Mouse (Mus musculus): ENCODE measurements around the gene Morn1. TPM values are rescaled to one million over a fixed set of nuclear protein-coding genes. Genes with fewer than 3 reads are reported as not detected.

The Morn1 gene
- total and polyA plus RNA-seq, 3 experiments = 3.8 to 8.7 (median 4.0) TPM

GRCm38 (mm10) chr4:155130616-155131015 is 44.2 kb downstream of the Morn1 start:
- Histone ChIP-seq H3K36me3 (replicated peaks in 1 of 2; ENCODE audit: control insufficient read depth in 1 of 2, insufficient read depth in 1 of 2, low read length in 1 of 2) (peaks cover 0 to 66% of the 10 kb centered on the region in 2 experiments), H3K27ac (ENCODE audit: insufficient read depth, low read depth) (no peak overlapping the region), H3K4me1 (ENCODE audit: control insufficient read depth in 1 of 2, insufficient read depth in 2 of 2) (peaks cover 17 to 19% of the 10 kb centered on the region in 2 experiments), H3K27me3 (replicated peaks) (no peaks in the 10 kb centered on the region), H3K9me3 (replicated peaks; ENCODE audit: low read length) (no peaks in the 10 kb centered on the region), H3K4me2 (ENCODE audit: insufficient read depth, low read depth, poor library complexity, severe bottlenecking) (no peak overlapping the region), H3K4me3 (replicated peaks in 1 of 3; ENCODE audit: low read depth in 2 of 3, low read length in 2 of 3, poor library complexity in 1 of 3) (no peak overlapping the region), H3K9ac (ENCODE audit: insufficient read depth, low read depth) (no peak overlapping the region), H3K79me2 (replicated peaks; ENCODE audit: control insufficient read depth, extremely low read depth, insufficient read depth, poor library complexity, severe bottlenecking) (no peaks in the 10 kb centered on the region)
- TF ChIP-seq ELF1 (IDR thresholded peaks at IDR 0.05; ENCODE audit: low read depth, low read length) (no peak), E2F4 (IDR thresholded peaks at IDR 0.05; ENCODE audit: insufficient replicate concordance, low read depth, low read length) (no peak), EP300 (IDR thresholded peaks at IDR 0.05; ENCODE audit: low read length) (no peak), ZKSCAN1 (IDR thresholded peaks at IDR 0.05; ENCODE audit: borderline replicate concordance, low read depth, low read length) (no peak), IRF4 (IDR thresholded peaks at IDR 0.05; ENCODE audit: low read depth, low read length) (no peak), TBP (conservative IDR thresholded peaks at IDR 0.05; ENCODE audit: low read depth, low read length) (no peak), MAZ (IDR thresholded peaks at IDR 0.05; ENCODE audit: low read depth, low read length) (no peak)
- DNase-seq (ENCODE audit: extremely low read depth) = no peak
- dilution Hi-C loops (cut with MboI; ENCODE audit: extremely low pct_ligation_motif_present, extremely low pct_unique_long_range_greater_than_20kb, low sequenced_read_pairs) = no loop called here
- in situ Hi-C loops (cut with MboI; ENCODE audit: low pct_ligation_motif_present, low pct_unique_long_range_greater_than_20kb, low sequenced_read_pairs) = no loop called here

GRCm38 (mm10) chr4:155133188-155133587 is 46.8 kb downstream of the Morn1 start:
- in situ Hi-C loops (cut with MboI; ENCODE audit: low pct_ligation_motif_present, low pct_unique_long_range_greater_than_20kb, low sequenced_read_pairs) (no loop called here), dilution Hi-C loops (cut with MboI; ENCODE audit: extremely low pct_ligation_motif_present, extremely low pct_unique_long_range_greater_than_20kb, low sequenced_read_pairs) (no loop called here)
- Histone ChIP-seq H3K27me3 (replicated peaks) (no peaks in the 10 kb centered on the region), H3K27ac (ENCODE audit: insufficient read depth, low read depth) (no peak overlapping the region), H3K9ac (ENCODE audit: insufficient read depth, low read depth) (no peak overlapping the region), H3K4me1 (ENCODE audit: control insufficient read depth in 1 of 2, insufficient read depth in 2 of 2) (peaks cover 11 to 18% of the 10 kb centered on the region in 2 experiments), H3K36me3 (replicated peaks in 1 of 2; ENCODE audit: control insufficient read depth in 1 of 2, insufficient read depth in 1 of 2, low read length in 1 of 2) (peaks cover 0 to 57% of the 10 kb centered on the region in 2 experiments), H3K4me2 (ENCODE audit: insufficient read depth, low read depth, poor library complexity, severe bottlenecking) (no peak overlapping the region), H3K79me2 (replicated peaks; ENCODE audit: control insufficient read depth, extremely low read depth, insufficient read depth, poor library complexity, severe bottlenecking) (no peaks in the 10 kb centered on the region), H3K9me3 (replicated peaks; ENCODE audit: low read length) (no peaks in the 10 kb centered on the region), H3K4me3 (replicated peaks in 1 of 3; ENCODE audit: low read depth in 2 of 3, low read length in 2 of 3, poor library complexity in 1 of 3) (no peak overlapping the region)
- TF ChIP-seq ZNF384 (IDR thresholded peaks at IDR 0.05; ENCODE audit: low read depth, low read length) (no peak), POLR2A (IDR thresholded peaks at IDR 0.05; ENCODE audit: low read depth, low read length) (no peak), KAT2A (IDR thresholded peaks at IDR 0.05; ENCODE audit: insufficient replicate concordance, low read length) (no peak), MAFK (IDR thresholded peaks at IDR 0.05; ENCODE audit: insufficient replicate concordance, low read length) (no peak), SIN3A (IDR thresholded peaks at IDR 0.05; ENCODE audit: low read length) (no peak), GABPA (IDR thresholded peaks at IDR 0.05; ENCODE audit: insufficient replicate concordance, low read depth, low read length) (no peak), CHD1 (IDR thresholded peaks at IDR 0.05; ENCODE audit: low read depth, low read length) (no peak), POLR2AphosphoS2 (IDR thresholded peaks at IDR 0.05; ENCODE audit: low read depth, low read length) (no peak), ETS1 (conservative IDR thresholded peaks at IDR 0.05; ENCODE audit: low read depth, low read length) (no peak), CTCF (conservative IDR thresholded peaks at IDR 0.05 in 1 of 2, IDR thresholded peaks at IDR 0.05 in 1 of 2; ENCODE audit: low read depth in 2 of 2, low read length in 2 of 2) (no peak), MXI1 (IDR thresholded peaks at IDR 0.05; ENCODE audit: low read depth, low read length) (no peak), PAX5 (IDR thresholded peaks at IDR 0.05; ENCODE audit: low read length) (no peak), BHLHE40 (IDR thresholded peaks at IDR 0.05; ENCODE audit: low read depth, low read length) (no peak), MEF2A (IDR thresholded peaks at IDR 0.05; ENCODE audit: borderline replicate concordance, low read depth, low read length) (no peak), MAX (IDR thresholded peaks at IDR 0.05; ENCODE audit: low read length) (no peak), USF1 (IDR thresholded peaks at IDR 0.05; ENCODE audit: low read depth, low read length) (no peak), NRF1 (IDR thresholded peaks at IDR 0.05; ENCODE audit: low read depth, low read length) (no peak), HCFC1 (IDR thresholded peaks at IDR 0.05; ENCODE audit: low read depth, low read length) (no peak), SMC3 (IDR thresholded peaks at IDR 0.05; ENCODE audit: low read depth, low read length) (no peak)
- DNase-seq (ENCODE audit: extremely low read depth) = no peak

Data from CH12.LX (cell line).